Mouse (Mus musculus) macrophage (primary cell): ENCODE results near the gene Nfia. TPM values are rescaled to one million over a fixed set of nuclear protein-coding genes. Genes with fewer than 3 reads are reported as not detected.

Experiments
- H3K27ac ChIP-seq: fragments of 350-480 bp; formaldehyde crosslinking; 2 replicates; pipeline ENCODE4 v1.9.0; 2021
- H3K36me3 ChIP-seq: fragments of 350-480 bp; formaldehyde crosslinking; 2 replicates; pipeline ENCODE4 v1.9.0; 2021; ENCODE audit errors: inconsistent target
- H3K4me3 ChIP-seq: fragments of 350-480 bp; formaldehyde crosslinking; 2 replicates; pipeline ENCODE4 v1.9.0; 2021; ENCODE audit errors: inconsistent target
- H3K79me2 ChIP-seq: fragments of 350-480 bp; formaldehyde crosslinking; 2 replicates; pipeline ENCODE4 v1.9.0; 2021; ENCODE audit errors: inconsistent target
- WGBS: methylation state at CpG from one replicate; pipeline ENCODE4 v1.1.7; 2026; ENCODE audit warnings: inconsistent platforms; ENCODE audit not compliant: missing documents; 5-methylcytosine and 5-hydroxymethylcytosine counted together
- polyA plus RNA-seq: library from polyadenylated mRNA; stranded (reverse); fragments of 250-400 nt; gene quantifications from 3 replicates; pipeline ENCODE4 v1.2.4, GENCODE M21; 2018; ENCODE audit warnings: inconsistent platforms

The Nfia gene
- polyA plus RNA-seq, 1 experiment from 2014 or later = 2.4 TPM

DNA sequence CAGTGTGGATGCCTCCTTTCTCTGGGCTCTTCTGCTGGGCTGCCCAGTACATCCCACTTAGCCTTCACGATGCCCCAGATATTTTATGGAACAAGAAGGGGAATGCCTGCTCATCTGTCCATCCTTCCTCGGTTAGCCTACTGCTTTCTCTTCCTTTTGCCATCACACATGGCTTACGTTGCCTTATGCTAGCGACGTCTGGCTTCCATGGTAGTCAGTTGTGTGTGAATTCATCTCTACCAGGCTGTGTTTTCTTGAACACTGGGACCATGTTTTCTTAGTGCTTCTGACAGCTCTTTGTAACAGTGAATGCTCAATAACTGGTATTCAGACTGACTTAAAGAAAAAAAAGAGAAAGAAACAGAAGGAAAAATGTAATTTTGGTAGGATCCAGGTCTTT is 113.7 kb downstream of the Nfia start:
- 97% methylated on average over 5 of the region's 5 CpGs for WGBS
- Histone ChIP-seq H3K4me3 (no peak overlapping the region), H3K27ac (no peak overlapping the region), H3K36me3 (no peaks in the 10 kb centered on the region), H3K79me2 (no peaks in the 10 kb centered on the region)

GRCm38 (mm10) chr4:97887228-97887627 is 114.7 kb downstream of the Nfia start:
- Histone ChIP-seq H3K79me2 (no peaks in the 10 kb centered on the region), H3K4me3 (no peak overlapping the region), H3K36me3 (no peaks in the 10 kb centered on the region), H3K27ac (no peak overlapping the region)
- WGBS = 75% methylated on average over 1 of the region's 1 CpGs

DNA sequence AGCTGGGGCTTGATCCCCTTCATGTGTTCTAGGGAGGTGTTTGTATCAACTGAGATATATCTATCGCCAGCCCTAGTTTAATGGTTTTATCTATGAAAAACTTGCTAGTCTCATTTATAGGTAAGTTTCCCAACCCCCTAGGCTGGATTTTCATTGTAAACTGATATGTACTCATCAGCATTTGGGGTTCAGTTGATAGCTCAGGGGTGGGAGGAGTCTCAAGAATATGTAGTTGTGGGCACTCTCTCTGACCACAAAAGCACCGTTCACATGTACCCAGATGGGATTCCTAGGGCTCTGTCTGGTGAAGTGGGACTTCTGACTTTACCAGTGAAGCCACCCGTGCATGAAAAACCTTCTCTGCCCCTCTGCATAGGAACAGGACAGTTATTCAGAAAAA is 118.5 kb downstream of the Nfia start:
- H3K4me3 ChIP-seq = no peak overlapping the region
- H3K36me3 ChIP-seq = no peaks in the 10 kb centered on the region
- no peaks in the 10 kb centered on the region for H3K79me2 ChIP-seq
- 34% methylated on average over 3 of the region's 3 CpGs for WGBS
- H3K27ac ChIP-seq = no peak overlapping the region

GRCm38 (mm10) chr4:97891611-97892010 is 119.1 kb downstream of the Nfia start:
- Histone ChIP-seq H3K36me3 (no peaks in the 10 kb centered on the region), H3K79me2 (no peaks in the 10 kb centered on the region), H3K27ac (no peak overlapping the region), H3K4me3 (no peak overlapping the region)
- WGBS = 100% methylated on average over 1 of the region's 1 CpGs

- Histone ChIP-seq H3K4me3 (no peak overlapping the region), H3K79me2 (no peaks in the 10 kb centered on the region), H3K36me3 (no peaks in the 10 kb centered on the region), H3K27ac (no peak overlapping the region)
- WGBS = 51% methylated on average over 9 of the region's 10 CpGs
Measured at GRCm38 (mm10) chr4:97893915-97894884, 121.7 kb downstream of the Nfia start.

DNA sequence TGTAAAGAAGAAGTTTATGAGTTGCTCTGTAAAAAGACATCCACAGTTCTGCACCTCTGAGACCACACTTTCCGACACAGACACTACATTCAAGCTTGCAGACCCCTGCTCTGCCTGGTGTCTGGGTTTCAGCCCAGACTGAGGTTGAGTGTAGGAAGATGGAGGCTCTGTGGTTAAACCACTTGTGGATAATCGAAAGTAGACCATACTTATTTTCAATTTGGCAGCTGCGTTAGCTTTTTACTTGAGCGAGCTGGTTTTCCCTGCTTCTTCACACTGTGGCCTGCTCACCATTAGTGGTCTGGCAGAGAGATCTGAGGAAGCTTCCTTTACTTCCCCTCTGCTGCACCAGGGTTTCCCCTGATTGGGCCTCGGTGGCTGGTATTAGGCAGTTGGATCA is 123.4 kb downstream of the Nfia start:
- Histone ChIP-seq H3K27ac (no peak overlapping the region), H3K36me3 (no peaks in the 10 kb centered on the region), H3K79me2 (no peaks in the 10 kb centered on the region), H3K4me3 (no peak overlapping the region)
- 37% methylated on average over 5 of the region's 5 CpGs for WGBS

DNA sequence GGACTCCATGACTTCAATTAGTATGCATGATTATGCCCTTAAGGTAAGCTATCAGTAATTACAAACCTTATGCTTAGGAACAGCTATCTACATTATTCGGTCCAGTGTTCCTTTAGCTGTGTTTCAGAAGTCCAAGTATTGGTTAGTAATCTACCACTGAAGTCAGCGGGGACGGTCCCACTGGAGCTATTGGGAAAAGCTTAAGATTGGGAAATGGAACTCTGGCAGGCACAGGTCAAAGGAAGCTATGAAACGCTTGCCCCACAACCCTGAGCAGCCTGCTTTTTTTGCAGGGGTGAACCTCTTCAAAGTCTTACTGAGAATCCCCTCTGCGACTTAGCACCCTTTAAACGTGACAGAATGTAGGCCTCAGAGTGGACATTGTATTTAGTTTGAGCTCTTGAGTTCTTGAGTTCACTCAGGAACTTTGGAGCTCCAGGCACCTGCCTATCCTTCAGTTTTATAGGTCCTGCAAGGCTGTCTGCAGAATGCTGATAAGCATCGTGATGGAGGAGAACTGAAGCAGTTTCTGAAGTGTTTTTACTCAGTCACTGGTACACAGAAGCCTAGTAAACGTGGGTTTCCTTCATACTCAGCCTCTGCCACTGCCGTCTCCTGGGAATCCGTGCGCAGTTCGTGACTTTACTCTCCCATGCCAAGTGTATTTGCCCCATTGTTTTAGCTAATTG is 127.9 kb downstream of the Nfia start:
- WGBS = 76% methylated on average over 12 of the region's 12 CpGs
- Histone ChIP-seq H3K27ac (no peak overlapping the region), H3K79me2 (no peaks in the 10 kb centered on the region), H3K4me3 (no peak overlapping the region), H3K36me3 (no peaks in the 10 kb centered on the region)

GRCm38 (mm10) chr4:97905826-97906225 is 133.3 kb downstream of the Nfia start:
- WGBS = 82% methylated on average over 4 of the region's 4 CpGs
- no peaks in the 10 kb centered on the region for H3K79me2 ChIP-seq
- H3K27ac ChIP-seq = no peak overlapping the region
- H3K36me3 ChIP-seq = no peaks in the 10 kb centered on the region
- H3K4me3 ChIP-seq = no peak overlapping the region

- H3K36me3 ChIP-seq = no peaks in the 10 kb centered on the region
- H3K27ac ChIP-seq = no peak overlapping the region
- no peak overlapping the region for H3K4me3 ChIP-seq
- 82% methylated on average over 4 of the region's 4 CpGs for WGBS
- H3K79me2 ChIP-seq = no peaks in the 10 kb centered on the region
Measured at GRCm38 (mm10) chr4:97908576-97909147, 136.1 kb downstream of the Nfia start.

DNA sequence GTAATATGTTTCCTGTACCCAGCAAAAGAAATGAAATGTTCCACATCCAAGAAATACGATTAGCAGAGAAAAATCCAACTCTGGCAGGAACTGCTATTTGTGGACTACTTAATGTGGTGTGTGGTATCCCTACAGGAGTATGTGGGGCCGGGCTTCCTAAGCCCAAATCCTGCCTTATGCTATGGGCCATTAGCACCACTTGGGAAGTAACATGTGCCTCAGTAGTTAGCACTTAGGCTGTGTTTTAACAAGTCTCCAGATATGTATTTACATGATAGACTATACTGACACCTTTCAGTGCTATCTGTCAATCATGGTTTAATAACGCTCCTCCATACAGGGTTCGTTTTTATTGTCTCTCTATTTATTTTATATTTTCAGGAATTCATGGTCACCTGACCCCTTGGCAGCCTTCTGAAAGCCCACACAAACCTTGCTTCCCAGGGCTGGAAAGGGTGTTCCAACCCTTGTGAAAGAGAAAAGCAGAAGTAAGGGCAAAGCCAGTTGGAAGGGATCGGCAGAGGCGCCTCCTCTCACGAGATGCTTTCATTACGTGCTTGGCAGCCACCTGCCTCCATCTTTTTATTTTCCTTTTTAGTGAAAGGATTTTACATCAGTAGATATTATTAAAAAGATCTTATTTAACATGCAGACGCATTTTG is 137.7 kb downstream of the Nfia start:
- Histone ChIP-seq H3K79me2 (no peaks in the 10 kb centered on the region), H3K36me3 (no peaks in the 10 kb centered on the region), H3K4me3 (no peak overlapping the region), H3K27ac (no peak overlapping the region)
- 52% methylated on average over 9 of the region's 9 CpGs for WGBS

GRCm38 (mm10) chr4:97910777-97911580 is 138.4 kb downstream of the Nfia start:
- WGBS = 79% methylated on average over 27 of the region's 27 CpGs
- Histone ChIP-seq H3K4me3 (no peak overlapping the region), H3K79me2 (no peaks in the 10 kb centered on the region), H3K36me3 (no peaks in the 10 kb centered on the region), H3K27ac (no peak overlapping the region)

GRCm38 (mm10) chr4:97911755-97912154 is 139.2 kb downstream of the Nfia start:
- no peak overlapping the region for H3K27ac ChIP-seq
- WGBS = 98% methylated on average over 7 of the region's 7 CpGs
- H3K36me3 ChIP-seq = no peaks in the 10 kb centered on the region

DNA sequence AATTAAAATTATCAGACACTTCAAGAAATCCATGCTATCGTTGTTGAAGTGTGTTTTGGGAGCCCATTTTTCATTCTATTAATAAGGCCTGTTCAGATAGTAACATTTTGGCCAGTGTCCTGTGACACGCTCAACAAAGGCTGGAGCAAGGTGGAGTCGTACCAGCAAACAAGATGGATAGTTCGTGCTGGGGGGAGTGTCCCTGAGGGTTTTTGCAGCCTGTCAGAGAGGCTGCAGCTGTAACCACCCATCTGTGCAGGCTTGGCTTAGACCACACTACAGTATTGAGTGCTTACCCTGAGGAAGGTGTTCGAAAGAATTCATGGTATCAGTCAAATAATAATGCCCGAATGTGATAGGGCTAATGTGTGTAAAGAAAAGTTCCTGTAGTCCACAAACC is 139.6 kb downstream of the Nfia start:
- no peak overlapping the region for H3K27ac ChIP-seq
- 93% methylated on average over 5 of the region's 6 CpGs for WGBS
- no peaks in the 10 kb centered on the region for H3K79me2 ChIP-seq

More at GRCm38 (mm10) chr4:97911755-97912154, 139.2 kb downstream of the Nfia start:
- Histone ChIP-seq H3K79me2 (no peaks in the 10 kb centered on the region), H3K4me3 (no peak overlapping the region)

DNA sequence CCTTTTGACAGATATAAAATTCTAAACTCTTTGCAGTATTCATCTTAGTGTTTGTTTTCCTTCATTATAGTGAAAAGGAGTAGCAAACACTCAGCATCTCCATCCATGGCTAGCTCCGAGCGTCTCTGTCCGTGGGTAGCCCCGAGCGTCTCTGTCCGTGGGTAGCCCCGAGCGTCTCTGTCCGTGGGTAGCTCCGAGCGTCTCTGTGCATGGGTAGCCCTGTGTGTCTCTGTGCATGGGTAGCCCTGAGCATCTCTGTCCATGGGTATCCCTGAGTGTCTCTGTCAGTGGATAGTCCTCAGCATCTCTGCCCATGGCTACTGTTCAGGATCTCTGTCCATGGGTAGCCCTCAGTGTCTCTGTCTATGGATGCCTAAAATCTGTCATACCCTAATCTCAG is 140.0 kb downstream of the Nfia start:
- no peak overlapping the region for H3K27ac ChIP-seq
- no peak overlapping the region for H3K4me3 ChIP-seq
- 96% methylated on average over 11 of the region's 11 CpGs for WGBS
- H3K36me3 ChIP-seq = no peaks in the 10 kb centered on the region
- no peaks in the 10 kb centered on the region for H3K79me2 ChIP-seq

More for the DNA sequence above, 139.6 kb downstream of the Nfia start:
- no peaks in the 10 kb centered on the region for H3K36me3 ChIP-seq
- H3K4me3 ChIP-seq = no peak overlapping the region
